Mouse (Mus musculus) midbrain, embryonic 11.5 days (tissue): ENCODE data around the gene Gm11034. TPM values are rescaled to one million over a fixed set of nuclear protein-coding genes. Genes with fewer than 3 reads are reported as not detected.

Experiments
- ATAC-seq: fragments of 200-750 bp; cut with Nextera tagmentation; 2 replicates; pipeline ENCODE4 v1.8.0; 2017; ENCODE audit warnings: moderate TSS enrichment, moderate library complexity; ENCODE audit not compliant: low FRiP score
- DNase-seq: peaks from one replicate; pipeline ENCODE4 v3.0.0; 2015; ENCODE audit warnings: low spot score; ENCODE audit errors: missing footprints
- H3K27ac ChIP-seq: fragments of 300-500 bp; sonication (generic); 2 replicates; pipeline ENCODE4 v1.5.1; 2014; ENCODE audit warnings: low read depth, low read length
- H3K27me3 ChIP-seq: fragments of 300-500 bp; sonication (generic); 2 replicates; pipeline ENCODE4 v1.6.1; 2014; ENCODE audit warnings: mild to moderate bottlenecking, low read length, moderate library complexity, mixed read lengths; ENCODE audit not compliant: control insufficient read depth, insufficient read depth
- H3K36me3 ChIP-seq: fragments of 300-500 bp; sonication (generic); 2 replicates; pipeline ENCODE4 v1.6.1; 2014; ENCODE audit warnings: mild to moderate bottlenecking, low read length, moderate library complexity, mixed read lengths; ENCODE audit not compliant: control insufficient read depth, insufficient read depth
- H3K4me1 ChIP-seq: fragments of 300-500 bp; sonication (generic); 2 replicates; pipeline ENCODE4 v1.6.1; 2014; ENCODE audit warnings: low read length; ENCODE audit not compliant: control insufficient read depth, insufficient read depth
- H3K4me2 ChIP-seq: fragments of 300-500 bp; sonication (generic); 2 replicates; pipeline ENCODE4 v1.6.1; 2014; ENCODE audit warnings: mild to moderate bottlenecking, moderate library complexity
- H3K4me3 ChIP-seq: fragments of 300-500 bp; sonication (generic); 2 replicates; pipeline ENCODE4 v1.5.1; 2014; ENCODE audit warnings: low read depth, low read length
- H3K9ac ChIP-seq: fragments of 300-500 bp; sonication (generic); 2 replicates; pipeline ENCODE4 v1.6.1; 2014; ENCODE audit warnings: low read length
- H3K9me3 ChIP-seq: fragments of 300-500 bp; sonication (generic); 2 replicates; pipeline ENCODE4 v1.6.1; 2016; ENCODE audit warnings: low read length; ENCODE audit not compliant: control insufficient read depth
- WGBS: fragments of 180-500 bp; shearing (Covaris S2); extraction: QIAGEN DNeasy Blood & Tissue Kit; methylation state at CpG from one replicate; pipeline ENCODE4 v1.1.7; 2014; 5-methylcytosine and 5-hydroxymethylcytosine counted together
- polyA plus RNA-seq: library from polyadenylated mRNA; unstranded; fragments of >200 nt; fragmentation: Nextera tagmentation; extraction: Ambion mirVana; gene quantifications from 2 replicates; pipeline ENCODE4 v1.2.1, GENCODE M21; 2014

The Gm11034 gene
- polyA plus RNA-seq, 1 experiment from 2014 or later = not detected

DNA sequence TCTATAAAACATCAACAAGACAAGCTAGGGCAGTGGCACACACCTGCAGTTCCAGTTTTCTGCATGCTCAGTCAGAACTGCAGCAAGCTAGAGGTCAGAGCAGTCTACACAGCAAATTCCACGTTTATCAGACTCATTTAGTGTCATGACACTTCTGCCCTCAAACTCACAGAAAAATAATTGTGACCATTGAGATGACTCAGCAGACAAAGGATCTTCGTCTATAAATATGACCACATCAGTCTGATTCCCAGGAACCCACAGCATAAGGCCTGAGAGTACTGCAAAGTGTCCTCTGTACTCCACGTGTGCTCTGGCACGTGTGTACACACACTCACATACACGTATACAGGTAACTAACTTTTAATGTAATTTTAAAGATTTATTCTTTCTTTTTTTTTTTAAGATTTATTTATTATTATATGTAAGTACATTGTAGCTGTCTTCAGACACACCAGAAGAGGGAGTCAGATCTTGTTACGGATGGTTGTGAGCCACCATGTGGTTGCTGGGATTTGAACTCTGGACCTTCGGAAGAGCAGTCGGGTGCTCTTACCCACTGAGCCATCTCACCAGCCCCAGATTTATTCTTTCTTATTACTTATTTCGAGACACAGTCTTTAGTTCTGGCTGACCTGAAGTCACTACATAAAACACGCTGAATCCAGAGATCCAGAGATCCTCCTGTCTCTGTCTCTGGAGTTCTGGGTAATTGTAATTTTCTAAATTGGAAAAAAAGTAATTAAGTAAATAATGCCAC, 5.5 kb upstream of the Gm11034 start:
- WGBS = 83% methylated on average over 9 of the region's 10 CpGs
- no peaks in the 10 kb centered on the region for H3K27me3 ChIP-seq
- H3K4me3 ChIP-seq = peak overlapping the region; percentile 87
- peak; percentile 31 for ATAC-seq
- no peak overlapping the region for H3K27ac ChIP-seq
- H3K4me2 ChIP-seq = peak overlapping the region; percentile 89
- no peak overlapping the region for H3K9ac ChIP-seq
- DNase-seq = no peak
- peaks cover 5% of the 10 kb centered on the region for H3K4me1 ChIP-seq
- no peaks in the 10 kb centered on the region for H3K9me3 ChIP-seq
- H3K36me3 ChIP-seq = peaks cover 12% of the 10 kb centered on the region; the same call in 1 of the 2 replicates

DNA sequence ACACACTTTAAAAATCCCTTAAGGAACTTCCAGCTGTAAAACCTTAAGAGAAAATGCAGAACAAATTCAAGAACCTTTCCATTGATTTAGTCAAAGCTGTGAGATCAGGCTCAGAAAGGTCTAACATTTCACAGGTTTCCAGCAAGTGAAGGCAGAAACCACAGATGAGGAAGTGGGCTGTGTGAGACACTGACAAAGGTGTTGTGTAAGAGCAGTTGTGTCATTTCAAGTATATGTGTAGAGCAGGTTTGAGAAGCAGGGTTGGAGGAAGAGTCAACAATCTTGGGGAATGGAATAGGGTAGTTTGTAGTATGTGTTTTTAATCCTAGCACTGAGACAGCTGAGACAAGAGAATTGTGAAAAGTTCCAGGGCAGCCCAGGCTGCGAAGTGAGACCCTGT, 2.4 kb upstream of the Gm11034 start:
- WGBS = 43% methylated on average over 1 of the region's 1 CpGs
- ATAC-seq (no peak), DNase-seq (no peak)
- no peak overlapping the region for H3K4me2 ChIP-seq
- peaks cover 5% of the 10 kb centered on the region for H3K4me1 ChIP-seq
- no peak overlapping the region for H3K4me3 ChIP-seq
- H3K27me3 ChIP-seq = no peaks in the 10 kb centered on the region
- no peak overlapping the region for H3K27ac ChIP-seq
- H3K9ac ChIP-seq = no peak overlapping the region
- no peaks in the 10 kb centered on the region for H3K9me3 ChIP-seq
- no peaks in the 10 kb centered on the region for H3K36me3 ChIP-seq

- Histone ChIP-seq H3K4me1 (no peaks in the 10 kb centered on the region), H3K27ac (no peak overlapping the region), H3K9ac (no peak overlapping the region), H3K4me2 (no peak overlapping the region), H3K4me3 (no peak overlapping the region), H3K9me3 (no peaks in the 10 kb centered on the region), H3K36me3 (no peaks in the 10 kb centered on the region), H3K27me3 (no peaks in the 10 kb centered on the region)
- 38% methylated on average over 2 of the region's 2 CpGs for WGBS
- ATAC-seq (no peak), DNase-seq (no peak)
Observed at GRCm38 (mm10) chr8:72215060-72215459, 1.6 kb upstream of the Gm11034 start.

DNA sequence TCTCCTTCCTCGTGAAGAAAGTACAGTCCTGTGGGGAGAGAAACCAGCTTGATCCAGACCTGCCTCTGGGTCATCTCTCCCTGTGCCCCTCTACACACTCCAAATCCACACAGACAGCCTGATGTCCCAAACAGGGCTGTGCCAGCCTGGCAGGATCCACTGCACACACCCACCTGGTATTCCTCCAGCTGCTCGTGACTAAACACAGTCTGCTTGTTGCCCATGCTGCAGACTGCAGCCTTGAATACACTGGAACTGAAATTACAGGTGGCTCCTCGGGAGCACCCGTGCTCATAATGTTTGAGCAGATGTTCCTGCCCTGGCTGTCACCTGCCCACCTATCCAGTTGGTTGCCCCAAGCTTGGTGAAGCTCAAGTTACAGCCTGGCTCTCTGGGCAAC, 685 bp downstream of the Gm11034 start, which contains the start of gene Cib3:
Cib3 (minus strand) TSS at position 87 of the 400 bp plus-strand sequence.
- Histone ChIP-seq H3K9me3 (no peaks in the 10 kb centered on the region), H3K9ac (no peak within 1 kb of the TSS), H3K27ac (no peak within 1 kb of the TSS), H3K36me3 (no peaks in the 10 kb centered on the region), H3K4me2 (no peak within 1 kb of the TSS), H3K4me3 (no peak within 1 kb of the TSS), H3K27me3 (no peaks in the 10 kb centered on the region), H3K4me1 (no peaks in the 10 kb centered on the region)
- DNase-seq = no peak
- no peak for ATAC-seq
- 72% methylated on average over 4 of the region's 4 CpGs for WGBS

GRCm38 (mm10) chr8:72211846-72212245, 1.6 kb downstream of the Gm11034 start:
- whole genome bisulfite sequencing = 88% methylated on average over 1 of the region's 1 CpGs
- no peak overlapping the region for H3K4me2 ChIP-seq
- no peak for DNase-seq
- no peaks in the 10 kb centered on the region for H3K36me3 ChIP-seq
- no peaks in the 10 kb centered on the region for H3K4me1 ChIP-seq
- no peak for ATAC-seq
- H3K4me3 ChIP-seq = no peak overlapping the region
- no peak overlapping the region for H3K27ac ChIP-seq
- H3K9me3 ChIP-seq = no peaks in the 10 kb centered on the region
- no peaks in the 10 kb centered on the region for H3K27me3 ChIP-seq
- H3K9ac ChIP-seq = no peak overlapping the region

DNA sequence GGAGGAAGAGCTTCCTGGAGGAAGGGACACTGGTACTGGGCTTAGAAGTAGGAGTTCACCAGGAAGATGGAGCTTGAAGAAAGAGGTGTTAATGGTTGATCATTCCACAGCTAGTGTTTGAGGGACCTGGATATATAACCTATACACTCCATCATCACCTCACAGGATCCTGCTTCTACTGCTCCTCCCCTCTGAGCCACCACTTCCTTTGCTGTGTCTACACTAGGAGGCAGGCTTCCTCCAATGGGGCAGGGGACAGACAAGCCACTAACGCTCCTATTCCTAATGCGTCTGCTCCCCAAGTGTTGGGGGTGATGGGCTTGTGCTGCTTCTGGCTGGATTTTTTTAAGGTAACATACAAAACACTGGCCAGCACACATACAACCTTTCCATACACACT, 2.7 kb downstream of the Gm11034 start:
- Histone ChIP-seq H3K27ac (no peak overlapping the region), H3K4me2 (no peak overlapping the region), H3K9ac (no peak overlapping the region), H3K4me3 (no peak overlapping the region), H3K27me3 (no peaks in the 10 kb centered on the region), H3K9me3 (no peaks in the 10 kb centered on the region), H3K4me1 (no peaks in the 10 kb centered on the region), H3K36me3 (no peaks in the 10 kb centered on the region)
- DNase-seq = no peak
- WGBS = 73% methylated on average over 2 of the region's 2 CpGs
- no peak for ATAC-seq

DNA sequence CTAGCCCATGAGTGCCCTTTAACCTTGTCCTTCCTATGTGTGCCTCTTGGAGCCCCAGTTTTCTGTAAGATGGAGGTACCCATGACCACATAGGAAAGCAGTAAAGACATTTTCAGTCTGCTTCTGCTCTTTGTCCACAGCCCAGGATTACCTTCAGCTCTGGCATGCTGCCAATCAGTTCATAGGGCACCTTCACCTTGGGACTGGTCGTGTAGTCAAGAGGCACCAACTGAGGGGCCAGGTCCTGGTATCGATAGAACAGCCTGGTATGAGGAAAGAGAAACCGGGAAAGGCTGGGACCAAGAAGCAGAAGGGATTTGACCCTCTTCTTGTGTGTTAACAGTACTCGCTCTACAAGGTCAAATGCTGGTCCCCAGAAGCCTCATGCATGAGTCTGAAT, 3.2 kb downstream of the Gm11034 start:
- 78% methylated on average over 4 of the region's 4 CpGs for WGBS
- ATAC-seq (no peak), DNase-seq (no peak)
- H3K4me1 ChIP-seq = no peaks in the 10 kb centered on the region
- no peaks in the 10 kb centered on the region for H3K27me3 ChIP-seq
- H3K4me3 ChIP-seq = no peak overlapping the region
- H3K9me3 ChIP-seq = no peaks in the 10 kb centered on the region
- no peak overlapping the region for H3K4me2 ChIP-seq
- H3K9ac ChIP-seq = no peak overlapping the region
- no peak overlapping the region for H3K27ac ChIP-seq
- no peaks in the 10 kb centered on the region for H3K36me3 ChIP-seq

- no peak for DNase-seq
- no peak overlapping the region for H3K4me2 ChIP-seq
- H3K4me3 ChIP-seq = no peak overlapping the region
- H3K9ac ChIP-seq = no peak overlapping the region
- no peak overlapping the region for H3K27ac ChIP-seq
- peaks cover 5% of the 10 kb centered on the region for H3K9me3 ChIP-seq
- 76% methylated on average over 1 of the region's 1 CpGs for WGBS
- no peaks in the 10 kb centered on the region for H3K4me1 ChIP-seq
- H3K27me3 ChIP-seq = no peaks in the 10 kb centered on the region
- ATAC-seq = no peak
- no peaks in the 10 kb centered on the region for H3K36me3 ChIP-seq
Observed at GRCm38 (mm10) chr8:72208582-72208981, 4.9 kb downstream of the Gm11034 start.

DNA sequence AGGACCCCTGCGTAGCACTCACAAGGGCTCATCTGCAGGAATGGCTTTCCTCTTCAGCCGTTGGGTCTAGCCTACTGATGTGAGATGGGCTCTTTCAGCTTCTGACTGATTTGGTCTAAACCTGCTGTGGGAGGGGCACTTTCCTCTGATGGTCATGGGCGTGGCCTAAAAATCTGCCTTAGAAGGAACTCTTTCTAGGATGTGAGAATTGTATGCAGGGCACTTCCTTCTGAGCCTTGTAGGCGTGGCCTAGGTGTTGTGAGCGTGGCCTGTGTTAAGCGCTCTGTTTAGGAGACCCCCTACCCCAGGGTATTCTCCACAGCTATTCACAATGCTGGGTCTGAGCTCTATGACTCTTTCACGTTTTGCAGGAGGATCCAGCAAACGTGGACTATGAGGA, 15.4 kb downstream of the Gm11034 start:
- Histone ChIP-seq H3K4me2 (no peak overlapping the region), H3K27me3 (no peaks in the 10 kb centered on the region), H3K9ac (no peak overlapping the region), H3K4me1 (no peaks in the 10 kb centered on the region), H3K27ac (no peak overlapping the region), H3K36me3 (no peaks in the 10 kb centered on the region), H3K9me3 (peaks cover 12% of the 10 kb centered on the region), H3K4me3 (no peak overlapping the region)
- DNase-seq = no peak
- ATAC-seq = no peak
- WGBS = 60% methylated on average over 8 of the region's 8 CpGs
